Mouse (Mus musculus) lung, postnatal 0 days (tissue): ENCODE data around the gene Upk3a. TPM values are rescaled to one million over a fixed set of nuclear protein-coding genes. Genes with fewer than 3 reads are reported as not detected.
A peak's percentile ranks its signal among the peaks of the same experiment; 100 is the strongest.

ENCODE experiments used
- ATAC-seq: fragments of 200-750 bp; cut with Nextera tagmentation; 2 replicates; pipeline ENCODE4 v1.8.0; 2017; ENCODE audit warnings: moderate library complexity
- DNase-seq: peaks from one replicate; pipeline ENCODE4 v3.0.0-alpha.2; 2016; ENCODE audit warnings: low spot score
- H3K27ac ChIP-seq: fragments of 300-500 bp; sonication (generic); 2 replicates; pipeline ENCODE4 v1.5.1; 2014; ENCODE audit warnings: antibody characterized with exemption, mild to moderate bottlenecking, low read length, mixed read lengths
- H3K27me3 ChIP-seq: fragments of 300-500 bp; sonication (generic); replicated peaks from 2 replicates; pipeline ENCODE4 v1.6.1; 2014; ENCODE audit warnings: low read length, mixed read lengths; ENCODE audit not compliant: insufficient read depth
- H3K36me3 ChIP-seq: fragments of 300-500 bp; sonication (generic); 2 replicates; pipeline ENCODE4 v1.6.1; 2014; ENCODE audit warnings: low read length, mixed read lengths; ENCODE audit not compliant: insufficient read depth
- H3K4me1 ChIP-seq: fragments of 300-500 bp; sonication (generic); 2 replicates; pipeline ENCODE4 v1.6.1; 2014; ENCODE audit warnings: antibody characterized with exemption, low read depth, low read length, mixed read lengths; ENCODE audit not compliant: insufficient read depth
- H3K4me2 ChIP-seq: fragments of 300-500 bp; sonication (generic); replicated peaks from 2 replicates; pipeline ENCODE4 v1.6.1; 2014; ENCODE audit warnings: low read depth, mild to moderate bottlenecking, low read length, moderate library complexity, mixed read lengths
- H3K4me3 ChIP-seq: fragments of 300-500 bp; sonication (generic); 2 replicates; pipeline ENCODE4 v1.5.1; 2014; ENCODE audit warnings: low read depth, low read length
- H3K9ac ChIP-seq: fragments of 300-500 bp; sonication (generic); replicated peaks from 2 replicates; pipeline ENCODE4 v1.6.1; 2014; ENCODE audit warnings: low read depth, mild to moderate bottlenecking
- H3K9me3 ChIP-seq: fragments of 300-500 bp; sonication (generic); 2 replicates; pipeline ENCODE4 v1.6.1; 2016; ENCODE audit warnings: low read length, mixed read lengths
- CTCF ChIP-seq: IDR thresholded peaks from 2 replicates; pipeline ENCODE4 v1.5.1; 2016; ENCODE audit warnings: antibody characterized with exemption, mild to moderate bottlenecking
- EP300 ChIP-seq: IDR thresholded peaks from 2 replicates; pipeline ENCODE4 v1.6.1; 2016; ENCODE audit warnings: antibody characterized with exemption, mild to moderate bottlenecking, control low read depth
- WGBS: fragments of 180-500 bp; shearing (Covaris S2); extraction: QIAGEN DNeasy Blood & Tissue Kit; methylation state at CpG from one replicate; pipeline ENCODE4 v1.1.7; 2014; 5-methylcytosine and 5-hydroxymethylcytosine counted together
- polyA plus RNA-seq: library from polyadenylated mRNA; unstranded; fragments of >200 nt; fragmentation: Nextera tagmentation; extraction: Ambion mirVana; gene quantifications from 2 replicates; pipeline ENCODE4 v1.2.1, GENCODE M21; 2015

Upk3a gene
- polyA plus RNA-seq, 1 experiment from 2014 or later: 41.0 TPM

- Histone ChIP-seq H3K4me3 (no peak overlapping the region), H3K9me3 (no peaks in the 10 kb centered on the region), H3K9ac (no peak overlapping the region), H3K27me3 (no peaks in the 10 kb centered on the region), H3K27ac (no peak overlapping the region), H3K4me1 (peaks cover 7% of the 10 kb centered on the region; the same call in 1 of the 2 replicates), H3K36me3 (no peaks in the 10 kb centered on the region), H3K4me2 (no peak overlapping the region)
- TF ChIP-seq CTCF (no peak), EP300 (no peak)
- no peak for DNase-seq
- ATAC-seq: no peak
- 79% methylated on average over 3 of the region's 3 CpGs for WGBS
These were observed 34.1 kb upstream of the Upk3a start for GRCm38 (mm10) chr15:84982888-84983287.

- ATAC-seq: no peak
- 72% methylated on average over 7 of the region's 7 CpGs for WGBS
- H3K4me1 ChIP-seq: peaks cover 10% of the 10 kb centered on the region; the same call in 1 of the 2 replicates
- no peaks in the 10 kb centered on the region for H3K9me3 ChIP-seq
- H3K27ac ChIP-seq: no peak overlapping the region
- no peaks in the 10 kb centered on the region for H3K27me3 ChIP-seq
- no peak for DNase-seq
- no peaks in the 10 kb centered on the region for H3K36me3 ChIP-seq
- H3K9ac ChIP-seq: no peak overlapping the region
- TF ChIP-seq CTCF (no peak), EP300 (no peak)
- H3K4me2 ChIP-seq: no peak overlapping the region
- H3K4me3 ChIP-seq: no peak overlapping the region
These were observed 33.2 kb upstream of the Upk3a start for GRCm38 (mm10) chr15:84983721-84984120.

- 85% methylated on average over 12 of the region's 12 CpGs for WGBS
- DNase-seq: no peak
- no peak for ATAC-seq
- Histone ChIP-seq H3K36me3 (no peaks in the 10 kb centered on the region), H3K4me3 (no peak overlapping the region), H3K4me1 (peaks cover 10% of the 10 kb centered on the region; the same call in 1 of the 2 replicates), H3K27ac (no peak overlapping the region), H3K9ac (no peak overlapping the region), H3K27me3 (no peaks in the 10 kb centered on the region), H3K4me2 (no peak overlapping the region), H3K9me3 (no peaks in the 10 kb centered on the region)
- TF ChIP-seq EP300 (no peak), CTCF (no peak)
These were observed 31.3 kb upstream of the Upk3a start for GRCm38 (mm10) chr15:84985516-84986160.

DNA sequence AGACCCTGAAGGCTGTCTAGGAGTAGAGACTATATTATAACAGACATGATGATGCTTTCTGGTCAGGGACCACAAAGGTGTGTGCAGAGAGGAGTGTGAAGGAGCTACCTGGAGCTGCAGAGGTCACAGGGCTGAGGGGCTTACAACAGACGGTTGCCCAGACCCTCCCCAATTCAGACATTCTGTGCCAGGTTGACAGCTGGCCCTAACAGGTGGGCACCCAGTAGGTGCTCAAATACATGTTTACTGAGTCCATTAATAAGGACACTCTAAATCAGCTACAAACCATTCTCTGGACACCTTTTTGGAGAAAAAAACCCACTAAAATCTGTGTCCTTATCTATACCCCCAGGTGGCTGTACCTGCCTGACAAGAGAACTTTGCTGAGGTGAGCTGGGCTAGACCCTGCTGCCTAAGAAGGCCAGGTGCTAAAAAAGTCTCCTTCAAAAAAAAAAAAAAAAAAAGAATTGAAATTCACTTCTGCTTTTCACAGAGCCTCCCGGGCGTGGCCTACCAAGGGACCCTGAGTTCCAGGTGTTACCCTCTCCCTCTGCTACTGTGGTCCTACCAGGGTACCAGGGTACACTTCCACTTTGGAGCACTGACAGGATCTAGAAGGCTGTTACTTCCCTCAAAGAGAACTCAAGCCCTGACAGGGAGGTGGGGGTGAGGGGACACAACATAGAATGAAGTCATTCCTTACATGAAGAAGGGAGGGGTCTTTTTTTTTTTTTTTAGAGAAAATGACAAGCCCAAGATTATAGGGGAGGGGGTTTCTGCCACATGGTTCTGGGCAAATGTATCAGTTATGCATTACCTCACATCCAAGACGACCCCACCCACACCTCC, 30.5 kb upstream of the Upk3a start:
- Histone ChIP-seq H3K4me2 (peak overlapping the region; percentile 84), H3K9ac (peak overlapping the region; percentile 70), H3K4me3 (peak overlapping the region; percentile 64), H3K27ac (no peak overlapping the region), H3K27me3 (no peaks in the 10 kb centered on the region), H3K9me3 (no peaks in the 10 kb centered on the region), H3K36me3 (no peaks in the 10 kb centered on the region), H3K4me1 (peaks cover 10% of the 10 kb centered on the region; the same call in 1 of the 2 replicates)
- DNase-seq (peak; percentile 15), ATAC-seq (no peak)
- TF ChIP-seq CTCF (no peak), EP300 (no peak)
- WGBS: 71% methylated on average over 4 of the region's 4 CpGs

DNA sequence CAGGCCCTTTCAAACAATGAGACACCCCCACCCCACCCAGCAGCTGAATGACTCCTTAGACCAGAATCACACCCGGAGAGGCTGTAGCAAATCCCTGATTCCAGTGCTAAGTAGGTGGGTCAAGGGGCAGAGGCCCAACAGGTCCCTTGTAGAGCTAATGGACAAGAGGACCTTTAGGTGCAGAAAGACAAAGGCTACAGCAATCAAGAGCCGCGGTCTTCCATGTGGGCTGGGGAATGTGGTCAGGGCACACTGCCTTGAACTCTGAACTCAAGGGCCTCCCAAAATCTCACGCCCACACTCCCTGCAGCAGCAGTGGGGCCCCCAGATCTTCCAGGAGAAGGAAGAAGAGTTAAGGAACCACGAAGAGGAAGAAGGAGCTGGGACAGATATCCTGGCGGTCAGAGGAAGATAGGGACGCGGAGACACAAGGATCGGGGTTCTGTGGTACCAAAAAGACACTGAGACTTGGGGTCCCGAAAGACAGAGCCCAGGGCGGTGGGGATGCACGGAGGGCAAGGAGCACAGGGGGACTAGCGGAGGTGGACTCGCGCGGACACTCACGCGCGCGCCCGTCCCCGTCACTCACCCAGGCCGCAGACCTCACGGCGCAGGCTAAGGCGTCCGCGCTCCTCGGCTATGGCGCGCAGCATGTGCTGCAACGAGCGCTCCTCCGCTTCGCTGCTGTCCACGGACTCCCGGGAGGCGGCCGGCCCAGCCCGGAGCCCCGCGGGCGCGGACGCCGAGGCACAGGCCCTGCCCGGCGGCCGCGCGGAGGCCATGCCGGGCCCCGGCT, 29.7 kb upstream of the Upk3a start:
- Histone ChIP-seq H3K4me2 (peak overlapping the region; percentile 84), H3K27me3 (no peaks in the 10 kb centered on the region), H3K27ac (peak overlapping the region; percentile 81), H3K9me3 (no peaks in the 10 kb centered on the region), H3K4me3 (peak overlapping the region; percentile 64), H3K36me3 (no peaks in the 10 kb centered on the region), H3K4me1 (peaks cover 10% of the 10 kb centered on the region; the same call in 1 of the 2 replicates), H3K9ac (peak overlapping the region; percentile 70)
- WGBS: 1% methylated on average over 27 of the region's 53 CpGs
- DNase-seq (peak; percentile 44), ATAC-seq (peak; percentile 69)
- TF ChIP-seq EP300: no peak
- TF ChIP-seq CTCF: no peak
